Mouse (Mus musculus) embryonic facial prominence, embryonic 11.5 days (tissue): ENCODE data around the gene Mfsd2b. TPM values are rescaled to one million over a fixed set of nuclear protein-coding genes. Genes with fewer than 3 reads are reported as not detected.

Experiments
- ATAC-seq: fragments of 200-750 bp; cut with Nextera tagmentation; replicated peaks from 2 replicates; pipeline ENCODE4 v1.8.0; 2017; ENCODE audit warnings: low read depth; ENCODE audit not compliant: insufficient number of reproducible peaks, low FRiP score, low TSS enrichment
- DNase-seq: peaks from one replicate; pipeline ENCODE4 v3.0.0-alpha.2; 2015; ENCODE audit warnings: low spot score
- H3K27ac ChIP-seq: fragments of 300-500 bp; sonication (generic); replicated peaks from 2 replicates; pipeline ENCODE4 v1.5.1; 2014; ENCODE audit warnings: mild to moderate bottlenecking, low read depth, low read length, control low read depth
- H3K27me3 ChIP-seq: fragments of 300-500 bp; sonication (generic); 2 replicates; pipeline ENCODE4 v1.6.1; 2014; ENCODE audit warnings: mild to moderate bottlenecking, low read length, moderate library complexity, mixed read lengths; ENCODE audit not compliant: control insufficient read depth, insufficient read depth
- H3K36me3 ChIP-seq: fragments of 300-500 bp; sonication (generic); replicated peaks from 2 replicates; pipeline ENCODE4 v1.6.1; 2014; ENCODE audit warnings: low read depth, mild to moderate bottlenecking, low read length, moderate library complexity, mixed read lengths; ENCODE audit not compliant: control insufficient read depth, insufficient read depth
- H3K4me1 ChIP-seq: fragments of 300-500 bp; sonication (generic); 2 replicates; pipeline ENCODE4 v1.6.1; 2014; ENCODE audit warnings: low read length, mixed read lengths; ENCODE audit not compliant: control insufficient read depth, insufficient read depth
- H3K4me2 ChIP-seq: fragments of 300-500 bp; sonication (generic); 2 replicates; pipeline ENCODE4 v1.6.1; 2014; ENCODE audit warnings: low read depth, mild to moderate bottlenecking, control low read depth, low read length, moderate library complexity
- H3K4me3 ChIP-seq: fragments of 300-500 bp; sonication (generic); 2 replicates; pipeline ENCODE4 v1.5.1; 2014; ENCODE audit warnings: low read depth, low read length, control low read depth
- H3K9ac ChIP-seq: fragments of 300-500 bp; sonication (generic); replicated peaks from 2 replicates; pipeline ENCODE4 v1.6.1; 2014; ENCODE audit warnings: mild to moderate bottlenecking, control low read depth, low read length
- H3K9me3 ChIP-seq: fragments of 300-500 bp; sonication (generic); replicated peaks from 2 replicates; pipeline ENCODE4 v1.6.1; 2016; ENCODE audit warnings: mild to moderate bottlenecking, low read length, inconsistent platforms, mixed read lengths; ENCODE audit not compliant: control insufficient read depth
- WGBS: fragments of 180-500 bp; shearing (Covaris S2); extraction: QIAGEN DNeasy Blood & Tissue Kit; methylation state at CpG from one replicate; pipeline ENCODE4 v1.1.7; 2014; 5-methylcytosine and 5-hydroxymethylcytosine counted together
- polyA plus RNA-seq: library from polyadenylated mRNA; unstranded; fragments of >200 nt; fragmentation: Nextera tagmentation; extraction: Ambion mirVana; gene quantifications from 2 replicates; pipeline ENCODE4 v1.2.1, GENCODE M21; 2014

The Mfsd2b gene
- polyA plus RNA-seq, 1 experiment from 2014 or later = 4.2 TPM

DNA sequence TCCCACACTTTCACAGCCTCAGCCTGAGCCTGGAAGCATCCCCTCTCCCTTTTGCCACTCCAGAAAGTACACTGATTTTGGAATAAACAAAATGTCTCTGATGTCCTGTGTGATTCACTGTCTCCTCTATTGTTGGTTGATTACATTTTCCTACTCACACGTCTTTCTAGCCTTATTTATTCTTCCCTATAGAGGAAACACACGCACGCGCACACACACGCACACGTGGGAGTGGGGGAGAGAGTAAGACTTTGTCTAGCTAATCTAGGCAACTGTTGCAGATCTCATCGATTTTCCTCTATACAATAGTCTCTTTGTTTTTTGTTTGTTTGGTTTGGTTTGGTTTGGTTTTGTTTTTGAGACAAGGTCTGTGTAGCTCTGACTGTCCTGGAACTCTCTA lies 34.2 kb upstream of the Mfsd2b start:
- WGBS = 90% methylated on average over 7 of the region's 7 CpGs
- no peak overlapping the region for H3K27ac ChIP-seq

DNA sequence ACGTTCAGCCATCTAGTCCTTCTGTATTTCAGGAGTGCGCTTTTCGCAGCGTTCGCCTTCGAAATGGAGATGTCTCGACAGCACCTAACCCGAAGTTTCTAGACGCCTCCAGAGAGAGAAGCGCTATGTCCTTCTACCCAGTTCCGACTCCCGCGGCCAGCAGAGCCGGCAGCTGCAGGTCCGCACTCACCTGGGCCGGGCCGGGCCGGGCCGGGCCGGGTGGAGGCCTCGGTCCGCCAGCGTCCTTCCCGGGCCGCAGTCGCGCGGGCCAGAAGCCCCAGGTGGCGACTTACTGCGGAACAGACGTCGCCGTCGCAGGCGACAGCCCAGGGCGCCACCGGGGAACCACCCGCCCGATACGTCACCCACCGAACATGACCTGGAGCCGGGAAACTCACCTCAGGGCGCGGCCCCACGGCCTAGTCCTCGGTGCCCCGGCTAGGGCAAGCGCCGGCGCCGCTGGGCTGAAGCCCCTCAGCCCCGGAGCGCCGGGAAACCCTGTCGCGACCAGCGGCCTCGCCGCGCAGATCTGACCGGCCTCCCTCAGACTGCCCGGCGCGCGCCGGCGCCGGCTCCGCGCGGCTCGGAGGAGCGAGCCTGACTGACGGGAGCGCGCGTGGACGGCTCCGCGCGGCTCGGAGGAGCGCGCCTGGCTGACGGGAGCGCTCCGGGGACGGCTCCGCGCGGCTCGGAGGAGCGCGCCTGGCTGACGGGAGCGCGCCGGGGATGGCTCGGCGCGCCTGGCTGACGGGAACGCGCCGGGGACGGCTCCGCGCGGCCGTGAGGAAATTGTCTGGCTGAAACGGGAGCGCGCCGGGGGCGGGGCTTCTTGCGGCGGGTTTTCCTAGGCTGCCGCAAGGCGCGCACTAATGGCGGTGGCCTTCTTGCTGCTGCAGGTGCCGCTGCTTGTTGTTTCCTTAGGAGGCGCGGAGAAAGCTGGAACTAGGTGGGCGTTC lies 33.1 kb upstream of the Mfsd2b start, which contains the start of gene Ubxn2a:
Gene Ubxn2a (minus strand): TSS at position 755 of the 956 bp plus-strand sequence.
- H3K27me3 ChIP-seq = no peaks in the 10 kb centered on the region
- peak within 1 kb of the TSS; percentile 79 for H3K9ac ChIP-seq
- no peak within 1 kb of the TSS; the same call in 1 of the 2 replicates for H3K27ac ChIP-seq
- no peaks in the 10 kb centered on the region for H3K36me3 ChIP-seq
- H3K4me2 ChIP-seq = peak within 1 kb of the TSS; percentile 90
- peak within 1 kb of the TSS; percentile 68 for H3K4me3 ChIP-seq
- no peaks in the 10 kb centered on the region for H3K4me1 ChIP-seq
- DNase-seq (peak; percentile 93), ATAC-seq (peak; percentile 89)
- no peaks in the 10 kb centered on the region for H3K9me3 ChIP-seq
- under 1% methylated on average over 122 of the region's 125 CpGs for WGBS

More for the DNA sequence above, 34.2 kb upstream of the Mfsd2b start:
- no peak for ATAC-seq
- no peak overlapping the region for H3K4me3 ChIP-seq
- no peaks in the 10 kb centered on the region for H3K9me3 ChIP-seq
- H3K27me3 ChIP-seq = no peaks in the 10 kb centered on the region
- no peaks in the 10 kb centered on the region for H3K36me3 ChIP-seq
- no peak for DNase-seq
- no peak overlapping the region for H3K4me2 ChIP-seq
- no peak overlapping the region for H3K9ac ChIP-seq
- H3K4me1 ChIP-seq = no peaks in the 10 kb centered on the region

DNA sequence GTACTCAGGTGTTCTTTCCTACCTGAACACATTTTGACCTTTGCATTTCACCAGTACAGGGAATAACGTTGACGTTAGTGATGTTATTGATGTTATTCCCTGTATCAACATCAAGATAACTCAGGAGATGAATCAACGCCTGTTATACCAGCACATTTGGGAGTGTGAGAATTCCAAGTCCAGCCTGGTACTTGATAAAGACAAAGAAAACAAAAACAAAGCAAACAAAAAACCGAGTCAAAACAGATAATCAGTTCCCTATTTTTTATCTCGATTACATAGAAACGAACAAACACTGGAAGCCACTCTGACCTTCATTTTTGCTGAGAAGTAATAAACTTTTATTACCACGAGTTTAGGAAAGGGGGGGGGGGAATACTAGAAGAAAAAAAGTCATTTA lies 32.3 kb upstream of the Mfsd2b start:
- Histone ChIP-seq H3K9me3 (no peaks in the 10 kb centered on the region), H3K27me3 (no peaks in the 10 kb centered on the region), H3K4me1 (no peaks in the 10 kb centered on the region), H3K4me3 (peak overlapping the region; percentile 68), H3K4me2 (no peak overlapping the region; the same call in 1 of the 2 replicates), H3K27ac (no peak overlapping the region), H3K9ac (no peak overlapping the region; the same call in 1 of the 2 replicates), H3K36me3 (no peaks in the 10 kb centered on the region)
- WGBS = 66% methylated on average over 7 of the region's 7 CpGs
- ATAC-seq (no peak), DNase-seq (no peak)

DNA sequence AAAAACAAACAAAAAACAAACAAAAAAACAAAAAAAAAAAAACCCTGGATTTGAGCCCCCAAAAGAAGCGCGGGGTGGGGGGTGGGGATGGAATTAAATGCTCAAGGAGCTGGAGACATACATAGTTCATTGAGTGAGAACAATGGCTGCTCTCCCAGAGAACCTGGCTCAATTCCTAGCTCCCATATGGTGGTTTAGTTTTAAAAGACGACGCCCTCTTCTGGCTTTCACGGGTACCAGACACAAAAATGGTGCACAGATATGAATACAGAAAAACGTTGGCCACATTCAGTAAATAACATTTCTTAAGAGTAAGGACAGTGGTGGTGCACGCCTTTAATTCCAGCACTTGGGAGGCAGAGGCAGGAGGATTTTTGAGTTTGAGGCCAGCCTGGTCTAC lies 31.8 kb upstream of the Mfsd2b start:
- ATAC-seq (no peak), DNase-seq (no peak)
- Histone ChIP-seq H3K4me2 (no peak overlapping the region), H3K36me3 (no peaks in the 10 kb centered on the region), H3K9ac (no peak overlapping the region), H3K4me3 (no peak overlapping the region), H3K4me1 (no peaks in the 10 kb centered on the region), H3K27me3 (no peaks in the 10 kb centered on the region), H3K27ac (no peak overlapping the region), H3K9me3 (no peaks in the 10 kb centered on the region)
- WGBS = 84% methylated on average over 7 of the region's 7 CpGs

DNA sequence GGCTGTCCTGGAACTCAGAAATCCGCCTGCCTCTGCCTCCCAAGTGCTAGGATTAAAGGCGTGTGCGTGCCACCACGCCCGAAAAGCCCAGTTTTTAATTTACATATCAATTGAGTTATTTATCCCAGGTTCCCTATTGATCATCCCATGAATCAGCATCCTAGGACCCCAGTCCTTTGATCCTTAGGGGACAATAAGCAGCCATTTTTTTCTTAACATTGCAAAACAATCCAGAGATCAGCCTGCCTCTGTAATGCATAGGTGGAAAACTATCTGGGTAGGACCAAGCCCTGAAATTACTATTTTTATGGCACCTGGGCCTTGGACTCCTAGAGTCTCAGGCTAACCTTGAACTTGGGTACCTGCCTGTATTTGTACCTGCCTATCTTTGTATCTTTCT lies 23.9 kb upstream of the Mfsd2b start:
- H3K4me3 ChIP-seq = no peak overlapping the region
- DNase-seq = no peak
- H3K27ac ChIP-seq = no peak overlapping the region
- H3K9me3 ChIP-seq = no peaks in the 10 kb centered on the region
- H3K9ac ChIP-seq = no peak overlapping the region
- no peaks in the 10 kb centered on the region for H3K36me3 ChIP-seq
- H3K4me2 ChIP-seq = no peak overlapping the region
- no peaks in the 10 kb centered on the region for H3K4me1 ChIP-seq
- WGBS = 94% methylated on average over 5 of the region's 5 CpGs
- no peaks in the 10 kb centered on the region for H3K27me3 ChIP-seq
- no peak for ATAC-seq

DNA sequence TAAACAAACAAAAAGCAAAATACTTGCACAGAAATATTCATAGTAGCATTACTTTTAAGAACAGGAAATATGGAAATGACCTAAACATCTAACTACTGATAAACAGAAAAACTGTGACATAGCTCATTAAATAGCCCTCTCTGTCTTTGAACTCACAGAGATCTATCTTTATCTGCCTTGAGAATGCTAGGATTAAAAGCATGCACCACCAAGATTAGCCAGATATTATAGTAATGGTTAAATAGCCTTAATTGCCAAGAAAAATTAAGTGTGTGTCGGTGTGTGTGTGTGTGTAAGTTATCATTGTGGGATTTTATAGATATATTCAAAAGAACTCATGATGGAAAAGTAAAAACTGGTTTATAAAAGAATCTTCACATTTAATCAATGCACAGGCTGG lies 15.7 kb upstream of the Mfsd2b start:
- H3K9me3 ChIP-seq = no peaks in the 10 kb centered on the region
- ATAC-seq = no peak
- H3K27ac ChIP-seq = no peak overlapping the region
- no peak overlapping the region for H3K4me2 ChIP-seq
- no peaks in the 10 kb centered on the region for H3K36me3 ChIP-seq
- no peaks in the 10 kb centered on the region for H3K4me1 ChIP-seq
- no peaks in the 10 kb centered on the region for H3K27me3 ChIP-seq
- H3K9ac ChIP-seq = no peak overlapping the region
- no peak for DNase-seq
- WGBS = 84% methylated on average over 1 of the region's 1 CpGs
- H3K4me3 ChIP-seq = no peak overlapping the region

DNA sequence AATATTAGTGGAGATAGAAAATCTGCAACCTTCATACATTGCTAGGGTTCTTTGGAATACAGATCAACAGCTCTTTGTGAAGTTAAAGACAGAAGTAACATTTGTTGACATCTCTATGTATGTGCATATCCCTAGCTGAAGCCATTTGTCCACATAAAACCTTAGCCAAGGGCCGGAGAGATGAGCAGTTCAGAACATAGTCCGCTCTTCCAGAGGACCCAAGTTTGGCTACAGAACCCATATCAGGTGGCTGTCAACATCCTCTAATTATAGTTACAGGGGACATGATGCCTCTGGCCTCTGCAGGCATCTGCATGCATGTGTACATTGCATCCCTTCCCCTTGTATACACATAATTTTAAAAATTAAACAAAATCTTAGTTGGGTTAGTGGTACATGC lies 15.1 kb upstream of the Mfsd2b start:
- H3K4me3 ChIP-seq = no peak overlapping the region
- 91% methylated on average over 2 of the region's 2 CpGs for WGBS

DNA sequence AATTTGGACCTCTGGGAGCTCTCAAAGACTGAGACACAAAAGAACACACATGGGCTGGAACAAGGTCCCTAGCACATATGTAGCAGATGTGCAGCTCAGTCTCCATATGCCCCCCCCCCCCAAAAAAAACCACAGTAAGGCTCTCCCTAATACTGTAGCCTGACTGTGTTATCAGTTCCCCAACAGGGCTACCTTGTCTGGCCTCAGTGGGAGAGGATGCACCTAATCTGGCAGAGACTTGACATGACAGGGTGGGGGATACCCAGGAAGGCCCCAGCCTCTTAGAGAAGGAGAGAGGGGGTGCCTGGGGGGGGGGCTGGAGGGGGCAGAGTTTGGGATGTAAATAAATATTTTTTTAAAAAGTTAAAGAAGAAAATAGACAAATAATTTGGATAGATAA lies 14.6 kb upstream of the Mfsd2b start:
- no peak for DNase-seq
- H3K9me3 ChIP-seq = no peaks in the 10 kb centered on the region
- ATAC-seq = no peak
- no peak overlapping the region for H3K4me3 ChIP-seq
- no peaks in the 10 kb centered on the region for H3K4me1 ChIP-seq
- H3K27ac ChIP-seq = no peak overlapping the region
- no peak overlapping the region for H3K9ac ChIP-seq
- no peaks in the 10 kb centered on the region for H3K27me3 ChIP-seq
- H3K36me3 ChIP-seq = no peaks in the 10 kb centered on the region
- H3K4me2 ChIP-seq = no peak overlapping the region

More for the DNA sequence above, 15.1 kb upstream of the Mfsd2b start:
- Histone ChIP-seq H3K4me1 (no peaks in the 10 kb centered on the region), H3K9me3 (no peaks in the 10 kb centered on the region), H3K27ac (no peak overlapping the region), H3K27me3 (no peaks in the 10 kb centered on the region), H3K9ac (no peak overlapping the region), H3K36me3 (no peaks in the 10 kb centered on the region), H3K4me2 (no peak overlapping the region)
- ATAC-seq (no peak), DNase-seq (no peak)
